Mouse (Mus musculus) frontal cortex, adult 2 months (tissue): ENCODE measurements around the gene Pex19. TPM values are rescaled to one million over a fixed set of nuclear protein-coding genes. Genes with fewer than 3 reads are reported as not detected.

ENCODE experiments used
- DNase-seq, 2 experiments: peaks; one replicate each; pipeline ENCODE4 v3.0.0; 2022; ENCODE audit warnings: low spot score in 1 of 2; ENCODE audit errors: extremely low spot score in 1 of 2
- polyA plus RNA-seq: library from polyadenylated mRNA; depleted of rRNA; stranded (reverse); fragments of >200 nt; gene quantifications from 2 replicates; pipeline ENCODE4 v1.2.3, GENCODE M21; 2012; rRNA removed

Gene Pex19
- 81.2 and 84.3 TPM in 2 replicates for polyA plus RNA-seq

DNA sequence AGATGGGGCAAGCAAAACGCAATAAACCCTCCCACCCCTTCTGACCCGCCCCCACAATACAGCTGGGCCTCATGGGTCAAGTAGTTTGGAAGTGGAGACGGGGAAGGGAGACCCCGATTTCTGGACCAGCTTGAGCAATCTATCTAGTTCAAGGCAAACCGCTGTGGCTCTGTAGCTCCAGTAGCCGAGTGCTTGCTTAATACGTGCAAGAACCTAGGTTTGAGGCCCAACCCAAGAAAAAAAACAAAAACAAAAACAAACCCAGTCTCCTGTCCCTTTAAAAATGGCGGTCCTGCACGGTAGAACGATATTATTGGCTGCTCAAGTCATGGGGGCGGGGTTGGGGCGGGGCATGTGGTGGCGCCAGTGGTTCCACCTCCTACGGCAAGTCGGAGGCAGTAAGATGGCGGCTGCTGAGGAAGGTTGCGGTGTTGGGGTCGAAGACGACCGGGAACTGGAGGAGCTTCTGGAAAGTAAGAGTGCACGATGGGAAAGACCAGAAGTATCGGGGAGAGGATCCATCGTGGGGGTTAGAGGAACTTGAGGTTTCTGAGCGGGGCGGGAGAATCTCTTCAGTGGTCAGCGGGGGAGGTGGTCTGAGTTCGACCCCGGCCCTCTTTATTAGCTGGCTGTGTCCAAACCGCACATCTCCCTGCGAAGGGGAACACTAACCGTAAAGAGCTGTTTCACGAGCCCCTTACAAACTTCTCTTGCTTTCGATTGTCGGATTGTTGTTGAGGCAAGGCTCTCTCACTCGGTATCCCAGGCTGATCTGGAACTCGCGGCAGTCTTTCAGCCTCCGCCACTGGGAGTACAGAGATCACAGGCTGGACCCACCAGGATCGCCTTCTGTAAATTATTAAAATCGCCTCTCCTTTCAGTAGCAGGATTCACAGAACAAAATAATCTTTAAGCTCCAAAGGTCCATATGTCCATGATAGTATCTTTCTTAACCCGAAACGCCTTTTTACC lies at the start of gene Pex19:
Pex19 (plus strand) TSS at position 380 of the 972 bp plus-strand sequence.
- peak; percentile 29 to 85 for DNase-seq

DNA sequence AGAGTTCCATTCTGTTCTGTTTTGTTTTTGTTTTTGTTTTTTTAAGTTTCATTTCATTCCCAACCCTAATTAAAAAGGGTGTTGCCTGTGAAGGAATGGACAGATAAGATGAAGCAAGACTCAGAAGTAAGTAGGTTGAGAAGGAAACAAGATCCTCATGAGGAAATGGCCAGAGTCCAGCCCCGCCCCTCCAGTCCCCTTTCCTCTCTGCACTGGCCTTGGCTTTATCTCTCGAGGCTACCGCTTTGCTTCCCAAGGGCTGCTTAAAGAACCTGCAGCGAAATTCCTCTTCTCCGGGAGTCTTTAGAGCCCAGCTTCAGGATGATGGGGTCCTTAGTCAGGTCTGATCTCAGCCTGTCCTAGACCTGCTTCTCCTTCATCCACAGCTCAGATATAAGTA lies 48.6 kb upstream of the Pex19 start:
- no peak for DNase-seq

DNA sequence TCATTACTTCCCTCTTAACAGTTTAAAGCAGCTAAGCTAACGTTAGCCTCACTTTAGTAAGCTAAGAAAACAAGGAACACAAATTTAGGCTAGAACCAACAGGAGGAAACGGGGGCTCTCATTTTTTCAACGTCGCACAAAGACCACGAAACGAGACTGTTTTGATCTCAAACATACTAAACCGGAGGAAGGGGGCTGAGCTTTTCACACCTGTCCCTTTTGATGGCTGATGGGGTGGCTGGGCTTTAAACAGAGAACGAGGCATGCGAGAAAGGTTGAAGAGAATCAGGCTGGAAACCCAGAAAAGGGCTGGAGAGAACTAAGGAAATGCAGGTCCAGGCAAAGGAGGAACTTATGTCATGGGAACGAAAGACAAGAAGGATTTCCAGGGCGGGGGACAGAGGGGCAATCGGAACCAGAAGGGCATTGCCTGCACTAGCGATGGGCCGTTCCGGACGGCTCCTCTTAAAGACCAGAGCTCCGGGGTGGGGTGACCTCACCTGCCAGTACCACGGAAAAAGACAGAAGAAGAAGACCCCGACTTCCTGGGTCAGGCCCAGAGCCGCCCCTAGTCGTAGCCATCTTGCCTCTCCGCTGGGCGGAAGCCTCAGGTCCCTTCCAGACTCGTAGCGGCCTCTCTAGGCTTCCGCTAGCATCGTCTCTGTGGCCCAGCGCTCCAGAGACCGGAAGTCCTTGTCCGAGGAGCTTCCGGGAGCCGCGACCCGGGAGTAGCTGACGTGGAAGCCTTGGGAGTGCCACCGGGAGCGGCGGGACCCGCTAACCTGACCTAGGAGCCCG lies 44.3 kb upstream of the Pex19 start, which contains the start of the genes Copa and Ncstn:
Copa (plus strand) TSS at position 429 of the 798 bp plus-strand sequence.
Ncstn (minus strand) TSS at position 695 of the 798 bp plus-strand sequence.
- peak; percentile 89 to 97 for DNase-seq

DNA sequence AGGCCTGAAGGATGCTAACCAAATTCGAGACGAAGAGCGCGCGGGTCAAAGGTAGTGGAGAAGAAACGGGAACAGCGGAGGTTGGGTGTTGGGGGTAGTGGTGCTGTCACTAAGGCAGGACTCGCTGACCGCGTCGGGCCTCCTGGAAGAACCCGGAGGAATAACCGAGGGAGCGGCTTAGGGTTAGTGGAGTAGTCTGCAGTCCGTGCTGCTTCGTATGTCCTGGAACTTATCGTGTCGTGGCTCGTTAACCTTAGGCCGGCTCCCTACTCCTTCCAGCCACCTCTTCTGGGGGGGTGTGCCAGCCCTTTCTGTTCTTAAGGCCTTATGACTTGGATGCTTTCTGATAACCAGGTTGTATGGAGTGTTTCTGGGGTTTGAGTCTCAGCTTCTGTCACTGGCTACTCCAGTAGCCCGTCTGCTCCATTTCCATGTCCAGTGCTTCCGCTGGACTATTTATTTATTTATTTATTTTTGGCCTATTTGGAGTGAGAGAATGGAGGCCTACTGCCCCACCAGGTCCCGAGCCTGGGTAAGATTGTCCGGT lies 43.6 kb upstream of the Pex19 start:
- DNase-seq: no peak

DNA sequence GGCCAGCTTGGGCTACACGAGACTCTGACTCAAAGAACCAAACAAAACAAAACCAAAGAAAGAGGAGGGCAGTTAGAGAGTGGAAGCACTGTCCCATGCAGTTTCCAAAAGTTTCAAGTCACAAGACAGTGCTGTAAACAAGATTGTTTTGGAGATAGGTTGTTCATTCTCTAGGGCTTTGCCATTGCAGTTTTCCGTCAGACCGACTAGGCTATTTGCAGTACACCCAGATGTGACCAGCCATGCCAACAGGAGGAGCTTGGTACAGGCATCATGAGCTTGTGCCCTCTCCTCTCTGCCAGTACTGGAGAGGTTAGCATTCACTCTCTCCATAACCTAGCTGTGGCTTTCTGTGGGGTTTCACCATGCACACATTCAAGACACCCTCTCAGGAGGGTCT lies 33.0 kb upstream of the Pex19 start:
- DNase-seq: no peak

DNA sequence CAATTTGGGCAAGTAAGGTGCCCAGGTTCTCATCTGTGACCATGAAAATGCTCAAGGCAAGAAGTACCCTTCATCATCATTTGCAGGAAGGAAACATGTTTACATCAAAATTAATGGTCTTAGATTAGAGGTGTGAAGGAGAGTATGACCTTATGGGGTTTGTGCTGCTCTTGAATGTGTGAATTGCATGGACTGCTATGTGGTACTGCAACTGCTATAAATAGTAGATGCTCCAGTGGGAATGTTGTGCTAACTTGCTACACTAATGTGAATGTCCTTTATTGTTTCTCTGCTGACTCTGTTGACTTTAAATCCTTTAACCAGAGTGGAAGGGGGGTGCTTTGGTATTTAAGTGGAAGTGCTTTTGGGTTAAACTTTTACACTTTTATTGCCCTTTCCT lies 32.3 kb upstream of the Pex19 start:
- no peak for DNase-seq

DNA sequence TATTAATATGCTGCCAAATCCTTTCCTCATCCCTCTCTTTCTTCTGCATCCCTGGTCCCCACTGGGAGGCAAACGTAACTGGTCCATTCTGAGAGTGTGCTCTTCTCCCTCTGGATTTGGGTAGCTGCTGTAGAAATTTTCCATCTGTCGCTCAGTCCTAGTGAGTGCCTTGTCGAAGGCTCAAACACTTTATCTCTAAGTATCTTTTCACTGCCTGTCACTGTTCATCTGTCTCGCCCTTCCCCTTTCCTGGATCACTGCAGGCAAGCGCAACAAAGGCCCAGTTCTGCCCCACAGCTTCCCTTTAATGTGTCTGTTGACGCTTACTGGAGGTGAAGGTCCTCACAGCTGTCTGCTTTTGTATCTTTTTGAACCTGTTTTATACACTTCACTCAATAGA lies 31.4 kb upstream of the Pex19 start:
- no peak for DNase-seq

DNA sequence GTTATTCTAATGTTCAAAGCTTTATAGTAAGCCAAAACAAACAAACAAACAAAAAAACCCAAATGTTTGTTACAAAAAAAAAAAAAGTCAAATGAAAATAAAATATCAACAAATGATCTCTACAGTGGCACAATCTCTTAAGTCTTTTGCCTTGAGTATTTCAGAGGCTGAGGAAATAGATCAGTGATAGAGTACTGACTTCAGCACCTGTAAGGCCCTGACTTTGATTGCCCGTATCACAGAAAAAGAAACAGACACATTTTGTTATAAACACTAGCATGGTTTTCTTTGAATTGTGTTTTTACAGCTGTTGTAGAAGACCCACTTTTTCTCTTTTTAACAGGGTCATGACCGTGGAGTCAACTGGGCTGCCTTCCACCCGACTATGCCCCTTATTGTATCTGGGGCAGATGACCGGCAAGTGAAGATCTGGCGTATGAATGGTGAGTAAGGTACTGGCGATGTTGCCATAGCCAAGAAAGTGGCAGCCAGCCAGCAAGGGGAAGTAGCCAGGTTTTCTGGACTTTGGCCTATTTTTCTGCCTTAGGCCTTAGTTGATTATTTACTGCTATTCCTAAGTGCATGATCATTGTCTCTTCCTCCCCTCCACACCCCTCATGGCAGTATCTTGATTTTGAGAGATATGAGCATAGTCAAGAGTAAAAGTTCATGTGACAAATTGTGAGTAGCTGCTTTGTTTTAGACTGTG lies 27.1 kb upstream of the Pex19 start:
- DNase-seq: no peak

DNA sequence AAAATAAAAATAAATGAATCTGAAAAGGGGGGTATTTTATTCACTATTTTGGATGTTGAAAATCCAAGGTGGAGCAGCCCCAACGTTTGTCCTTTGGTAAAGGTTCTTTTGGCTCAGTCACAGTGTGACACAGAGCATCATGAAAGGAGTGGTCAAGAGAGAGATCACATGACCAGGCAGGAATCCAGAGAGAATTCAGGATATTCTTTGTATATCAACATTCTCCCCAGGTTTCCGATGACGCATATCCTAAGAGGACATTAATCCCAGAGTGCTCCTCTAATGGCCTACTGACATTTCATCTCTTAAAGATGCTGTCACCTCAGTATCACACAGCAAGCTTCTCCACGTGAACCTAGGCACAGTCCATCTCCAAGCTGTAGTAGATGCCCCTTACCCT lies 22.9 kb upstream of the Pex19 start:
- DNase-seq: no peak

DNA sequence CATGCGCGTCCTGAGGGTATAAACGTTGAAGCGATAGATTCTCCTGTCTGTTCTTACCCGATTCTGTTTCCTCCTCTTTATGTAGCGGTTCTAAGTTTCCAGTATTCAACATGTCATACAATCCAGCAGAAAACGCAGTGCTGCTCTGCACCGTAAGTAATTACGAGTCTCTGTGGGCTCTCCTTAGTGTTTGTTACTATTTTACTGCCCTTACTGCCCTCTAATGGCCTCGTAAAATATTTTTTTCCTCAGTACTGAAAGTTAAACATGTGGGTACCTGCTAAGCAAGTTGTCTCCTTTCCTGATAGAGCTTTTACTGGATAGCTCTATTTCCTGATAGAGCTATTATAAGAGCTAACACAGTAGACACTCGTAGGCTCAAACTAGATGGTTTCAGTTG lies 21.5 kb upstream of the Pex19 start:
- DNase-seq: no peak

DNA sequence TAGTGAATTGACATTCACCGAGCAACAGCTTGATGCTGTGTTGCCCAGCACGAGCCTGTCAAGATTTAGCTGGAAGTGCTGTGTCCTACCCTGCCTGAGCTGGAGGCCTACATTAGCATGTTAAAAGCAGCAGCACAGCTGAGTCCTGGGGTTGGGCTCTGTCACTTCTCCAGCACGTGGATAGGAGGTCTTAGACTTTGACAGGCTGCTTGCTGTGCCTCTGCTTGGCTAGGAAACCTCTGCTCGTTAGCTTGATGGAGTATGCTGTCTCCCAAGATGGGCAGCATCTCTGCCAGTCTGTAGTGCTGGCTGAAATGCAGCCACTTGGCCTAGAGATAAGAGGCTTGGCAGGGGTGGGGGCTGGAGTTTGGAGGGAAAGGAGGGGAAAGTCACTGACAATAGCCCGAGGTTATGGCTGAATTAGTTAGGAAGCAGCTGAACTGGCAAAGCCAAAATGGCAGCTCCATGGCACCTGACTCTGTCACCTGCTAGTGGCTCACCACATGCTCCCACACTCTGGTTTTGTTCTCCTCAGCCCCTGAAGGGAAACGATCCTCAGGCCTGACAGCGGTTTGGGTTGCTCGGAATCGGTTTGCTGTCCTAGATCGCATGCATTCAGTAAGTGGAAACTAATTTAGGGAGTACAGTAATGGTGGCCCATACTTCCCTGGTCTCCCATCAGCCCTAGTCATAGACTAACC lies 18.6 kb upstream of the Pex19 start:
- DNase-seq: no peak

DNA sequence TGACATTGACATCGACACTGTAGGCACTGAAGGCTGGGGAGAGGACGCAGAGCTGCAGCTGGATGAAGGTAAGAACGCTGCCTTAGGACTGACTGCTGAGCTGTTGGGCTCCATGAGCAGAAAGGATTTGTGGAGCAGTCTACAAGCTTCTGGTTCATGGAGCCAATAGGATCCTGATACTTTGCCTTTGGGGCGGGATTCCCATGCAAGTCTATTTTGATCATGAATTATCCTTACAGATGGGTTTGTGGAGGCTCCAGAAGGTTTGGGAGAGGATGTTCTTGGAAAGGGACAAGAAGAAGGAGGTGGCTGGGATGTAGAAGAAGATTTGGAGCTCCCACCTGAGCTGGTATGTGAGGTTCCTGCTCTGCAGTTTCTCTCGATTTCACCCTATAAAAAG lies 9.6 kb upstream of the Pex19 start:
- DNase-seq: peak in 1 of 2 experiments; percentile 24

DNA sequence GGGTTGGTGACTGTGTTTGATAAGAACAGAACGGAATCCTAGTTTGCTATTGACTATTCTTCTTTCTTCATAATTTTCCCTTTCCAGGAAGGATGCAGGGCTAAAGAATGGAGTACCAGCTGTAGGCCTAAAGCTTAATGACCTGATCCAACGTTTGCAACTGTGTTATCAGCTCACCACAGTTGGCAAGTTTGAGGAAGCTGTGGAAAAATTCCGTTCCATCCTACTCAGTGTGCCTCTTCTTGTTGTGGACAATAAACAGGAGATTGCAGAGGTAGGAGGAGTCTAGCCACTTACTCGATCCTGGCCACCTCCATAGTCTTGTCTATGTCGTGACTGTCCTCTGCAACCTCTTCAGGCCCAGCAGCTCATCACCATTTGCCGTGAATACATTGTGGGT lies 7.5 kb upstream of the Pex19 start:
- DNase-seq: no peak

DNA sequence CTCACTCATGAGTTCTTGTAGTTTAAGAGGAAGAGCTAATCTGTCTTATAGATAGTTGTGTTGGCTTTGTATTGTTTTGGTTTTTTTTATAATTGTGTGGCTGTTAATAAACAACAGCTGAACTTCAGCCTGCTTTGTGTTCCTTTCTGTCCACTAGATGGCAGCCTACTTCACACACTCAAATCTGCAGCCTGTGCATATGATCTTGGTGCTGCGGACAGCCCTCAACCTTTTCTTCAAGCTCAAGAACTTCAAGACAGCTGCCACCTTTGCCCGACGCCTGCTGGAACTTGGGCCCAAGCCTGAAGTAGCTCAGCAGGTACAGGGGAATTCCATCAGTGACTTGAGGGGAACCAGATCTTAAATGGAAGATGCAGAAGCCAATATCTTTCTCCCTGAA lies 6.8 kb upstream of the Pex19 start:
- peak; percentile 42 to 69 for DNase-seq

DNA sequence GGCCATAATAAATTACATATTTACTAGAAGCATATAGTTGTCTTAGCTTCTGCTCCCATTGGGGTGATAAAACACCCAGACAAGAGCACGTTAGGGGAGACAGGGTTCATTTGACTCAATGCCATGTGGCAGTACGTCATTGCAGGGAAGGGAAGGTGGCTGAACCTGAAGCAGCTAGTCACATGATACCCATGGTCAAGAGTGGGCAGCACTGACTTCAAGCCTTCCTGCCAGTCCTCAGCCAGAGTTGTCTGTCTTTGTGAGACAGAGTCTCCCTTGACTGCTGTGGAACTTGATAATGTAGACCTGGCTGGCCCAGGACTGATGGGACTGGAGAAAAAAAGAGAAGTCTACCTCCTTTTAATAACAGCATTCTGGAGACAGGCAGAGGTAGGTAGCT lies 3.9 kb upstream of the Pex19 start:
- DNase-seq: no peak

DNA sequence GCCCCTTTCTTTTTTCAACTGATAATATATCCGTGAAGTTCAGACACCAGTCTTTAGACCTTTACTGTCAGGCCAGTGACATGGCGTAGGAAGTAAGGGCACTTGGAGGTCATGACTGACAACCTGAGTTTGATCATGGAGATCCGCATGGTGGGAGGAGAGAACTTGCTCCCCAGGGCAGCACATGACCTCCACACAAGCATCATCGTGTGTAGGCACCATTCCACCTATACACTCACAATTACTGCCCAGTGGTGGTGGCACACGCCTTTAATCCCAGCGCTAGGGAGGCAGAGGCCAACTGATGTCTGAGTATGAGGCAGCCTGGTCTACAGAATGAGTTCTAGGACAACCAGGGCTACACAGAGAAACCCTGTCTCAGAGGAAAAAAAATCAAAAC lies 2.0 kb upstream of the Pex19 start:
- no peak for DNase-seq

DNA sequence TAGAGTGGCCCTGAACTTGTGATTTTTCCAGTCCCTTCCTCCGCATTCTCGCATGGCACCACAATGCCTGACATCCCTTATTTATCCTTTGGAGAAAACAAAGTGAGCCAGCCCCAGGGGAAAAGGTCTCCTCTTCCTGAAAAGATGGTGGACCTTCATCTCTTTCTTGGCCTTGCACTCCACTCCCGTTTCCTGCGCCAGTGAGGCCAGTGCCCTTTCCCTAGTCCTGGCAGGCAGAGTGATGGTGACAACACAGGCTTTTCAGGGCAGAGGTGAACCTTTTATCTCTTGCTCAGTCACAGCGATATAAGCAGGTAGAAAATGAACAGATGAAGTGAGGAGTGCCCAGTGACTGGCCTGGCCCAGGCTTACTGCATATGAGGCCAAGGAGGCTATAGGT lies 932 bp downstream of the Pex19 start:
- DNase-seq: no peak

DNA sequence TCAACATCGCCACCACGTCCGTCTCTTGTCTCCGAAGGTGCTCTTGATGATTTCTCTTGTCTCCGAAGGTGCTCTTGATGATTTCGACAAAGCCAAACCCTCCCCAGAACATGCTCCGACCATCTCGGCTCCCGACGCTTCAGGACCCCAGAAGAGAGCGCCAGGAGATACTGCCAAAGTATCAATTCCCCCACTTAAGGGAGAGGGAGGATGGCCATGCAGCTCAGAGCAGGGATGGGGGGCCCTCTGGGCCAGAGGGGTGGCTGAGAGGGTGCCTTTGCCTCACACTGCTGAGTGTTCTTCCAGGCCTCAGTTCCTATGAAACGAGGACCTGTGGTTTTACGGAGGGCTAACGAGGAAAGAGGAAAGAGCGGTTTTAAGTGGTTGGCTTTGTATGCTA lies 2.0 kb downstream of the Pex19 start:
- DNase-seq: no peak

DNA sequence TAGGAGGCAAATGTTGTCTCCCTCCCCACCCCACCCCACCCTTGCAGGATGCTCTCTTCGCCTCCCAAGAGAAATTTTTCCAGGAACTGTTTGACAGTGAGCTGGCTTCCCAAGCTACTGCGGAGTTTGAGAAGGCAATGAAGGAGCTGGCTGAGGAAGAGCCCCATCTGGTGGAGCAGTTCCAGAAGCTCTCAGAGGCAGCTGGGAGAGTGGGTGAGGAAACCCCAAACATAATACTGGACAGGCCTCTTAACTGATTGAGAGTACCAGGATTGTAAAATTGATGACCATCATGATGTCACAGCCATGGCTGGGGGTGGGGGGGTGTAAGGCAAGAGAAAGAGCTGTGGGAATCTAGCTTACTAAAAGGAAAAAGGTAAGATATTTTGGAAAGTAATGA lies 2.6 kb downstream of the Pex19 start:
- peak in 1 of 2 experiments; percentile 50 for DNase-seq

DNA sequence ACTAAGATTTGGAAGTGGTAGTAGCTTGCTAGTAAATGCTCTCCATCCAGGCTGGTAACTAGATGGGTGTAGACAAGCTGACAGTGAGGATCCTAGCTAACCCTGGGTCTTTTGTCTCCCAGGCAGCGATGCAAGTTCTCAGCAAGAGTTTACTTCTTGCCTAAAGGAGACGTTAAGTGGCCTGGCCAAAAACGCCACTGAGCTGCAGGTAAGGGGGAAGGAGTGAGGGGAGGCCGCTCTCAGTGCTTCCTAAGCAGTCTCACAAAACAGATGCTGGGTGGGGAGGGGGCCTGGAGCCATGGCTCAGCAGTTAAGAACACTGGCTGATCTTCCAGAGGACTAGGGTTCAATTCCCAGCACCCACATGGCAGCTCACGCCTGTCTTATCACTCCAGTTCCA lies 3.2 kb downstream of the Pex19 start:
- no peak for DNase-seq
